Mouse (Mus musculus): ENCODE measurements around the gene Bpifc.

Gene Bpifc

DNA sequence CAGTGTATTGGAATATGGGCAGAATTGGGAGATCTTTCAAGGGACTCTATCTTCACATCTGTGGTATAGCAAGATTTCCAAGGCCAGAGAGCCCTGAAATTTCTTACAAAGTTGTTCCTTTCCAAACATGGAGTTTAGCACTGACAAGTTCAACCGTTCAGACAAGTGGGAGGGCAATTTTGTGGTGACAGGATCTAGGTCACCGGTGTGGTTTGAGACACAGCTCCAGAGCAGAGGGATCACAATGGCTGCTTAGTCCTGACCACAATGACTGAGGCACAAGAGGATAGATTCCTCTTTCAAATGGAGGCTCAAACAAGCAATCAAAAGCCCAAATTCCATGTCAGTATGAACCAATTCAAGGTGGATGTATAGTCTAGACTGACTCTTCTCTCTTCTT lies 523 bp downstream of the Bpifc start:
- DNase-seq (ENCODE audit: low read depth), result no peak

DNA sequence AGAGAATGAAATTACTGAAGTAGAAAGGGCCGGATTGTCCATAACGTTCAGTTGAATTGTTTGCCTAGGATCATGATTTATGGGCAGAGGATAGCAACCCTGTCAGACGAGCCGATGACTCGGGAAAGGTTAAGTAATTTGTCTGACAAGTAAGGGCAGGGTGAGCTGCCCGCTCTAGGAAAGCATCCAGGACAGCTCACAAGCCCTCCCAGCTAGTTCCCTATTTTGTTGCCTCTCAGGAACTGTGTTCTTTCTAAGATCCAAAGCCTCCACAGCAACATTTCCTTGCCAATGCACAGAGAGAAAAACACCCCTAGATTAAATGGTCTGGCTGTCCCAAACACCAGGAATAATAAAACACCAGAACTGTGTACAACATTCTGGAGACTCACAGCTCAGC lies 1.1 kb downstream of the Bpifc start:
- no peak for DNase-seq (ENCODE audit: low read depth)

DNA sequence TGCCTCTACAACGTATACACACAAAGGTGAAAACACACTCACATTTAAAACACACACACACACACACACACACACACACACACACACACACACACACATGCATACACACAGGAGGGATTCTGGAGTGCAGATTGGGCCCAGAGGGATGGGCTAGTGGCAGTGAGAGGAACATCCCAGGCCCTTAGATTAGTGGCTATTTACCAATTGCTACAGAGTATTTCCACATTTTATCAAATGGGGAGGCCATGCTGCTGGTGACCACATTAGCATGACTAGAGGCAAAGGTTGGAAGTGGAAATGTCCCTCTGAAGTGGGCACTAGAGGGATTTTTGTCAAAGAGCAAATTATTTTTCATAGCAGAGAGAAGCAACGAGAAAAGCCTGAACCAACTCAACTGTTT lies 2.0 kb downstream of the Bpifc start:
- no peak for DNase-seq (ENCODE audit: low read depth)

DNA sequence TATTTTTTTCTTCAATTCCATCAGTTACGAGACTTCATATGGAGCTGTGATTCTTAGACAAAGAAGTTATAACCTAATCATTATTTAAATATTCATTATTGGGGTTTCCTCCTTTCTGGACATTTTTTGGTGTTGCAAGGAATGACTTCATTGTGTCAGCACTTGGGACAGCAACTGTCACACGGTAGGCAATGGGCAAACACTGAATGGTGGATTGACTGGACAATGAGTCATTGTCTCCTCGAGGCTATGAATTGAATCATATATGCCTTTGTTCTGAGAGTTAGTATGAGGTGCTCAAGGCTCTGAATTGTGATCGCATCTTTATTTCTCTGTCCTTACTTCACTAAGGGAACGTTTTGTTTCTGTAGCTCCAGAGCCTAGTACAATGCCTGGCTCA lies 5.2 kb downstream of the Bpifc start:
- DNase-seq (ENCODE audit: low read depth), result no peak

DNA sequence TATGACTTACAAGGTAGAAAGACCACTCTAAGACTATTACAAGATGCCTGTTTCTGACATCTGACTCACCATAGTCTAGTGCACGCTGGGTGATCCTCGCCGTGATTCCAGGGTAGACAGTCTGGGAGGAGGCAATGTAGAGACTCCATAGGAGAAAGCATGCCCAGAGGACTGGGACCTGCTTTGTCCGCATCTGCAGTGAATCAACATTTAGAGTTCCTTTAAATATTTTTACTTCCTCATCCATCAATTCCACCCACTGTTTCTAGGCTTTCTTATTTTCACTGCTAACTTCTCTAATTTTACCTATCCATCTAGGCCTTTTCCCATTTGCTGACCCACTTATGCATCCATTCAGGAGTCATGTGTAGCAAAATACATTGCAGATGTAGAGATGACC lies 11.2 kb downstream of the Bpifc start:
- no peak for DNase-seq (ENCODE audit: low read depth)

DNA sequence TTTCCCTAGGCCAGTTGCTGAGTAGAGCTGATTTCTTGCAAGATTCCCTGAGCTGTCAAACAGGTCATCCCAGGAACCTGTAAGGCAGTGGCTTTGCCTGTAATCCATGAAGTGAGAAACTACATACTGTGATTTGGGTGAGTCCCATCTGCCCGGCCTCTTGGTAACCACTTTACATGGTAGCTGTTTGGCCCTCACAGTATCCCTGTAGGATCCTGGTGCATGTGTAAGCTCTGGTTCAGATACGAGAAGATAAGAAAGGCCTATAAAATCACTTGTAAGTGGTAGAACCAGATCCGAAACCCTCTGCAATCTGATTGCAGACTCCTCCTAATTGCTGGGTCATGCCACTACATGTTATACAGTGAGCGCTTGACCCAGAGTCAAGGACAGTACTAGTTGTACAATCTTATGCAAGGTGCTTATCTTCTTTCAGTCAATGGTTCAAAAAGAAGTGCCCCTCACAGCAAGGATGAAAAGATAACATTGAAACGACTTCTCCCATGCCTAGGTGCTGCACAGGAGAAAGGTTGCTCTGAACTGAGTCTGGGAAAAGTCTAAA lies 17.1 kb downstream of the Bpifc start:
- DNase-seq (ENCODE audit: low read depth), result no peak

DNA sequence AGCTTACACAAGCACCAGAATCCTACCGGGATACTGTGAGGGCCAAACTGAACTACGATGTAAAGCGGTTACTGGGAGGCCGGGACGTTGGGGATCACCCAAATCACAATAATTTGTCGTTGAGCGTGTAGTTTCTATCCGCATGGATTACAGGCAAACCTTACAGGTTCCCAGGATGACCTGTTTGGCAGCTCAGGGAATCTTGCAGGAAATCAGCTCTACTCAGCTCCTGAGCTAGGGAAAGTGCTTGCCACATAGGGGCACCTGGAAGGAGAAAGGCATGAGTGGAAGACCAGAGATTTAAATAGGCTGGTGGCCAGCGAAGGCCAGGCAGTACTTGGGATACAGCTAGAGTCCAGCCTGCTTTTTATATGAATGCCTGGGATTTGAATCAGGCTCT lies 17.9 kb downstream of the Bpifc start:
- no peak for DNase-seq (ENCODE audit: low read depth)

DNA sequence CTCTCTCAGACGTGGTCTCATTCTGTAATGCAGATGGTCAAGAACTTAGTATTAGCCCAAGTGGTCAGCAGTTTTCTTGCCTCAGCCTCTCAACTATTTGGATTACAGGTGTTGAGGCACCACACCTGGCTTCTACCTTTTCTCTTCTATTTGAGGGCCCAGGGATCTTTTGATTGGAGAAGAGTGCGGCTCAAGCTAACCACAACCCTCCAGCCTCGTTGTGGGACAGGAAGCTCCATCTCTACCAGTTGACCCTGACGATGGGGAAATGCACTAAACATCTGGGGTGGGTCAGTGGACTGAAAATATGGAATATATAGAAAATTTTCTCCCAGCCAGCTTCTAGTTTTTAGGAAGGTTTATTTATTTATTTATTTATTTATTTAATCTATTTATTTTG lies 19.3 kb downstream of the Bpifc start:
- no peak for DNase-seq (ENCODE audit: low read depth)

DNA sequence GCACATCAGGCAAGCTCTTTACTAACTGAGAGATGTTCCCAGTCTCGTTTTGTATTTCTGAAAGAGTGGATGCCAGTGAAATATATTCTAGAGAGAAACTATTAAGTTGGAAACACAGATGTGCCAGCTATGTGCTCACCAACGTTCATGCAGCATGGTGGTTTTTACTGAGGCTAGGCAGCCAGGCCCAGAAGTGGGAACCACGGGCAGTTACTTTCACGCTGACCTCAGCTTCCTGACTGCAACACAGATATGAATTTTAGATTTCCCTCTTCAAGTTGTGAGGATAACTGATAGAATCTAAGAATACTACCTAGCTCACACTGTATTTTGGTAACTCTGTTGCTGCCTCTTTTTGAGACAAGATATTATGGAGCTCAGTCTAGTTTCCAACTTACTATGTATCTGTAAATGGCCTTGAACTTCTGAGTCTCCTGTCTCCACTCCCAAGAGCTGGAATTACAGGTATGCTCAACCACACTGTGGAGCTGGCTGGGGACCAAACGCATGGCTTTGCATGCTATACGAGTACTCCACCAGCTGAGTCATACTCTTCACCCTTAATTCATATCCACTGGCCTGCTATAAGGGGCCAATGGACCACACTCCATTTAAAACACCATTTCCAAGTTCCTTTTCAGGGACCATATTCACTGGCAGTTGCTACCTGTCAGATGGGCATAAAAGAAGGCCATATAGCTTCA lies 22.1 kb downstream of the Bpifc start:
- DNase-seq (ENCODE audit: low read depth), result no peak

DNA sequence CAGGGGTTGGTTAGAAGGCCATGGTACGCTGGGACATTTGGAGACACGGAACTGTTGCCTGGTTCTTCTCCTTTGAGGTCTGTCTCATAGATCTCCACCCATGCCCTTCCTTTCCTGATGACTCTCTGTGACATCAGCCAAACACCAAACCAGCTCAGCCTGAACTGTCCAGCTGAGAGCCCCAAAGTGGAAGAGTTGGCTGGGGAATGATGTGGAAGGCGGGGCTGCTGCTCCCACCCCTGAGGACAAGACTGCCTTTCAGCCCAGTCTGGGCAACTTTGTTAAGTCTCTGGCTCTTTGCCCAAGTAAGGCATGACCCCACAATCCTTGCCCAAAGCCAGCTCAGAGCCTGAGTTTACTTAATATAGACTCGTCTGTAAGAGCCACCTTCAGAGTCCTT lies 38.8 kb downstream of the Bpifc start:
- DNase-seq (ENCODE audit: low read depth), result no peak

DNA sequence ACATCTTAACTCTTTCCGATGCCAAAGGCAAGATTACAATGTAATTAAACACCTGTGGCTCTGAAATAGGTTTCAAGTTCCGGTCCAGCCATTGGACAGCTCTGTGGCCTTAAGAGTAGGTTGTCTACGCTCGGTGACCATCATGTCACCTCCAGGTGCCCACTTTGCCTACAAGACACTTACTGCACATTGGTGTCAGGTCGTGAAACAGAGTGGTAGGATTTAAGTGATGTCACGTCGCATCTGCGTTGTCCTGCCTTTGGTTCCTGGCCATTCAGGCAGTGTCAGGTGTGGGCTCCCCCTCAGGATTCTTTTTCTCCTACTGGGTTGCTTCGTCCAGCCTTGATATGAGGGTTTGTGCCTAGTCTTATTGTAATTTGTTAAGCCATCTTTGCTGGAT lies 39.9 kb downstream of the Bpifc start:
- DNase-seq (ENCODE audit: low read depth), result no peak

DNA sequence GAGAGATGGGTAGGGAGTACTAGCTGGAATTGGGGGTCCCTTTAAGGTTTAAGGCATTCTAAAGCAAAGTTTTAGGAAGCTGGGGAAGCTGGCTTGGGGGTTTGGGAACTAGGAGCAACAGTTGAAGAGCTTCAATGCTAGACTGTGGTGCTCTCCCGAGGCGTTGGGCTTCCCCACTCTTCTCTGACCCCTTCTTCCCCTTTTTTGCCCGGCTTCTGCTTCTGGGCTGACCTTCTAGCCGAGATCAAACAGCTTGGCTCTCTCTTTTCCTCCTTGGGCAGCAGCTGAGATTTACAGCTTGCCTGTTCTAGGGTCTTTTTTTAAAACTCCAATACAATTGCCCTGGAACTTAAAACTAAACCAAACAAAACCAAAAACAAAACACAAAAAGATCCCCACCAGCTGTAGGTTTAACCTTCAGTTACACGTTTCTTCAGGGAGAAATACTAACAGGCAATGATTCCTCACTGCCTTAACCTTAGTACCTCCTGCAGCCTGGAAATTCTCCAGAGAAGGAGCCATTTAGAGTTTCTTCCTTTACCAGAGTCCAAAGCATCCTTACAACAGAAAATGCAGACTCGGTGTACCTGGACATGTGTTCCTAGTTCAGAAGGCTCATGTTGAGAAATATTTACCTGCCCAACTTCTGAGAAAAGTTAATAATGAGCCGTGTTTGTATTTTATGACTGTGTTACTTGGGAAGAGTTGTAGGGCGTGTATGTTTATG lies 41.6 kb downstream of the Bpifc start:
- DNase-seq (ENCODE audit: low read depth), result no peak

DNA sequence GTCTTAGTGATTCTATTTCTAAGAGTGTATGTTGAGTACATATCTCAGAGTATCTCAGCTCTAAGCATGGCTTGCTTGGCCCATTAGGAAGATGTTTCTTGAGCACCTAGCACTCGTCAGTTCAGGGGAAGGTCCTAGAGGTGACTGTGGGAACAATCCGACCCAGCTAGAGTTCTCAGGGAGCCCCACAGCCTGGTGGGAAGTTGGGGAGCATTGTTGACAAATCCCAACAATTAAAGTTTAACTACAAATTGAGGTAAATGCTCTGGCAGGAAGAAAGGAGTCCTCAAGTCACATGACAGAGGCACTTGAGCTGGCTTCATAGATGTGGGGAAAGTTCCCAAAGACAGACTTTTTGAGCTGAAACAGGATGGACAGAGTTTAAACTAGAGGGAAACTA lies 43.0 kb downstream of the Bpifc start:
- no peak for DNase-seq (ENCODE audit: low read depth)

DNA sequence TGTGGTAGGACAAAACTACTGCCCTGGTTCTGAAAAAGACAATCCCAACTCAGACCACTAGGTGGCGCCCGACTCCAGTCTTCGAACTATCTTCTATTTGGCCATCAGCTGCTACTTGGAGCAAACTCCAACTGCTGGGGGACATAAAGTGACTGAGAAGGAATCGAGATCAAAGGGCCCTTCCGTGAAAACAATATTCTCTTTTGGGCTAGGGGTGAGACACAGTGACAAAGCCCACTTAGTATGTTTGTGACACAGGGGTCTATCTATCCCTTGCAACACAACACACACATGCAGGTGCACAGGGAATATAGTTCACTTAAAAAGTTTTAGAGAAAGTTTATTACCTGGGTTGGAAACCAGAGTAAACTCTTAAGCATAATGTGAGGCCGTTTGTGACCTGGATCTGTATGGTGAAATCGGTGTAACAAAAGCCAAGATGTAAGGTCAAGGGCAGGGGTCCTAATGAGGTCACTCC lies 43.5 kb downstream of the Bpifc start:
- DNase-seq (ENCODE audit: low read depth), result peak; percentile 77

DNA sequence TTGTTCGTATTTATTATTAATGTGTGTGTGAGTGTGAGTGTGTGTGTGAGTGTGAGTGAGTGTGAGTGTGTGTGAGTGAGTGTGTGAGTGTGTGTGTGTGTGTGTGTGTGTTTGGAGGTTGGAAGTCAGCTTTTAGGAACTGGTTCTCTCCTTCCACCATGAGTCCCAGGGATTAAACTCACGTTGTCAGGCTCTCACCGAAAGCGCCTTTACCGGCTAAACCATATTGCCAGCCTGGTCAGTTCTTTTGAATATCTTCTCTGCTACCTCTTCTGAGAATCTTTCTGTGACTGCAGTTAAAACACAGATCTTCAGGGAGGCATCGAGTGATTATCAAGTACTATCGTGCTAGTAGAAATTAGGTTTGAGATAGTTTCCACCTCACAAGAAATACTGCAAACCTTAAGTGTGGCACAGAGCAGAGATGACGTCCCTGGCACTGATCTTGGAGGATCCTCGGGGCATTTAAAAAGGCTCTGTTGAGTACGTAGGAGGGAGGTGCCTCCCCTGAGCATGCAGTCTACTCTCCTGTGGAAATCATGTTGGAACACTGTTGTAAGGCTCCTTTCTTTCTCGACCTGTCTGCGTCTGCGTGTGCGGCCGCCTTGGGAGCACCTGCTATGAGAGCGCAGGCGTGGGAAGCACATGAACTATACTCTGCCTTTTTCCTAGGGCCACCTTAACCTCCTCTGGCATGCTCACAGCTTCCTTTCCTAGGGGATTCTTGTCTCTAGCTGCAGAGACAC lies 44.1 kb downstream of the Bpifc start:
- DNase-seq (ENCODE audit: low read depth), result no peak

DNA sequence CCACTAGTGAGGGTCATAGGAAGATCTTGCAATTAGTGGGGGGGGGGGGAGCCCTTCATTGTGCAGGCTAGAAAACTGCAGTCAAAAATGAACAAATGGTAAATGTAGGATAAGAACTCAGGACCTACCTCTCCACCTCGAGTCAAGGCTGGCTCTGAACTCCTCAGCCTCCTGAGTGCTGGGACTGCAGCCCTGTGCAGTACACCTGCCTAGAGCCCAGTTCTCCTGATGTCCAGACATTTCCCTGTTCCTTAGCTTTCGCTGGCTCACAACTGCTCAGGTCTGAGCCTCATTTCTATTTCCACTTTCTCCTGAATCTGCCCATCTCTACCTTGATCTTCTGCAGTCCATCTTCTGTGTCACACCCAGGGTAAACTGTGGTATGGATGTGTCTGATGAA lies 45.2 kb downstream of the Bpifc start:
- DNase-seq (ENCODE audit: low read depth), result no peak

DNA sequence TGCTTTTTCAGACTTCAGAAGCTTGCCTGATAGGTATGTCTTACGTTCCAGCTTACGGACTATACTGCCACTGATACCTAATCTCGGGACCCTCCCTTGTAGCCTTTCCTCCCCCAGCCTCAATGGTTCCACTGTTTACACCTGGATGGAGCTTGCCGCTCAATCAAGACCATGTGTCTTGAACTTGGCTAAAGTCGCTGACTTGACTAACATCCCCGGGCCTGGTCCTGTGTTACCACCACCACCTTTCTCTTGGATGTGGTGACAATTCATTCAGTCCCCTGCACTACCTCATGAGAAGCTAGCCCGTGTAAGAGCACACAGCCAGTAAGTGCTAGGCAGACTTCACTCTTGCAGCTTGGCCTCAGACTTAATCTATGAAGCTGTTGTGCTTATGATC lies 47.4 kb downstream of the Bpifc start:
- no peak for DNase-seq (ENCODE audit: low read depth)

DNA sequence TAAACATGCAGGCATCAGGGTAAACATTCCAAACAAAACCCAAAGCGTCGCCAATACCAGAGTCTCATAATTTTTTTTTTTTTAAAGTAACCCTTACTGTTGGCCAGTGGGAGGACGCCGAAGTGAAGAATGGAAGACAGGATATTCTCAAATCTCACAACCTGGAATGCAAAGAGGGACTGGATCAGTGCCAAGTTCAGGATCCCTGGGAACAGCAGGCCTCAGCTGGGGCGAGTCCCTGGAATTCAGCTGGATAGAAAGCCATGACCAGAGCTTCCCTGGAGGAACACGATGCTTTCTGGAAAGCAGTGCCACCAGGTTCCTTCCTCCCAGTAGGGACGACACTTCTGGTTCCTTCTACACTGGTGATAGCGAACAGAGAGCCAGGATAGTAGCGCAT lies 48.8 kb downstream of the Bpifc start:
- no peak for DNase-seq (ENCODE audit: low read depth)

DNA sequence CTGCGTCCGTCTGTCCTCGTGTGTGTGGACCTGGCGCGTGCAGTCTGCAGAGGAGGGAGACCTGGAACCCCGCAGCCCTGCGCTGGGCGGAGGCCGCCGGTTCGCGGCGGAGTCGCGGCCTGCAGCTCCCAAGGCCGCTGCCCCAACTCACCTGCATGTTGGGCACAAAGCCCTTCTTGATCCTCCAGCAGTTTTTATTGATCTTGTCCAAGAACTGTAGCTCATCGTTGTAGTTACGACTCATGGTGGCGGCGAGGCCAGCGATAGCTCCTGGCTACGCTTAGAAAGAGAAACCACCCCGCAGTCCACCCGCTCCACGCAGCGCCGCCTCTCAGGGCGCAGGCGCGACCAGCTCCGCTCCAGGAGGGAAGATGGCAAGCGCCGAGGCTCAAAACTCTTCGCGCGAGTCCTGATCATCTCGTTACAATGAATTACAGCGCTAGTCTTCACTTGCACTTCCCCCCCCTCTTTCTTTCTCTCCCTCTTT lies 54.2 kb downstream of the Bpifc start, which contains the start of gene Rtcb:
Gene Rtcb (minus strand): TSS at position 360 of the 487 bp plus-strand sequence.
- DNase-seq (ENCODE audit: low read depth), result peak; percentile 97

DNA sequence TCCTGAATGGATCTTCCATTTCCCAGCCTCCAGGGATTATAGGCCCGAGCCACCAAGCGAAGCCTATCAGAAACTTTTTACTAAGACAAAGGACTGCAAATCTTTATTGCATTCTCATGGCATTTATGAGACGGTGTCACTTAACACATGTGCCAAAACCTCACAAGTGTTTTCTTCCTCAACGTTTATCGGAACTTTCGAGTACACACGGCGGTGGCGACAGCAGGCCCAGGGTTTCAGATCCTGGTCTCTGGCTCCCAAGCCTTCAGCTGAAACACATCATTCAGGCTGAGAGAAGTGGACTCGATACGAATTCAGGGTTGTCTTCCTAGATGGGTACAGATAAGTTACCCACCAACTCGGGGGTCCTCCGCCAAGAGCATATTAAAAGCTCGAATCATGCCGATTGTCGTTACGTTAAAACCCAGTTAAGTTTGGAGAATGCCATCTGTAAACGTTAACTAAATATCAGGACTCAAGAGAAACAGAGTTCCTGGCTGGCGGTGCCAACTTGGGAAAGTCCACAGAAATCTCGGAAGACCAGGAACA lies 54.8 kb downstream of the Bpifc start:
- peak; percentile 27 for DNase-seq (ENCODE audit: low read depth)

DNA sequence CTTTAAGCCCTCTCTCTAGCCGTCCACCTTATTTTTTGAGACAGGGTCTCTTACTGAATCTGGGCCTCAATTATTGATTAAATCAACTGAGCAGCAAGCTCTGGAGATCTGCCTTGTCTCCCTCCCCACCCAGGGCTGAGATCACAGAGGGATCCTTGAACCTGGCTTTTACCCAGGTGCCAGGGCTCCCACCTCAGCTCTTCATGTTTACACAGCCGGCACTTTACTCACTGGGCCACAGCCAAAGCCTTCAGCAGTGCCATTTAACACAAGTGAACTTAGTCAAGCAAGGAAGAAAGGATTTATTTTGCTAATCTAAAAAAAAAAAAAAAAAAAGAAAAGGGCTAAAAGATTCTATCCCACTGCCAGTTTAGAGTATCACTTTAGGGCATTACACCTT lies 57.3 kb downstream of the Bpifc start:
- DNase-seq (ENCODE audit: low read depth), result no peak

DNA sequence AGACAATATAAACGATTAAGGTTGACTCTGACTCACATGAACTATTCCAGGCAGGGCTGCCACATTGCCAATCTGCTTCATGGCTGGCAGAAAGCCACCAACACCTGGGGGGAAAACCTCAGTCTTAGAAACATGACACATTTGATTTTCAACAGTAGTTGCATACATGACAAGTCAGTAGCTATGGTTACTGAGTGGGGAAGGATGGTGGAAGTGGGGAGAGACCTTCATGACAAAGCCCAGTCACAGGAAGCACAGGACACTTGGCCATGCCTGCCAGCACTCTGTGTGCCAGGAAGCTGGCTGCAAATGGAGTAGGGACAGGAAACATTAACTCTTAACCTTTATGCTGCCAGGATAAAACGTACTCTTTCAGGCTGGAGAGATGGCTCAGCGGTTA lies 58.3 kb downstream of the Bpifc start:
- DNase-seq (ENCODE audit: low read depth), result no peak

Measured in naive thymus-derived CD4-positive, alpha-beta T cell, adult 2 months (primary cell).